Mouse (Mus musculus): Measurements from ENCODE around the gene Sirt7. TPM values are rescaled to one million over a fixed set of nuclear protein-coding genes. Genes with fewer than 3 reads are reported as not detected.

Gene Sirt7
- total and polyA plus RNA-seq, 2 experiments: 36.3 to 72.1 TPM

GRCm38 (mm10) chr11:120630881-120631725 lies 6.1 kb upstream of the Sirt7 start:
- DNase-seq (ENCODE audit: extremely low read depth, low read depth, low spot score): peak; percentile 85
- H3K4me1 ChIP-seq (ENCODE audit: control insufficient read depth, insufficient read depth, low read length): peaks cover 32% of the 10 kb centered on the region
- H3K4me3 ChIP-seq (ENCODE audit: insufficient read depth, low read depth, low read length): peak overlapping the region; percentile 84
- H3K79me2 ChIP-seq (ENCODE audit: control insufficient read depth, insufficient read depth, low read length): peaks cover 7% of the 10 kb centered on the region; the same call in 1 of the 2 replicates
- WGBS: 2% methylated on average over 7 of the region's 7 CpGs
- no peak for TF ChIP-seq POLR2A (IDR thresholded peaks at IDR 0.05; ENCODE audit: extremely low read depth, insufficient read depth, low read length)
- no peak for TF ChIP-seq CTCF (IDR thresholded peaks at IDR 0.05; ENCODE audit: low read depth, low read length)
- no peaks in the 10 kb centered on the region for H3K36me3 ChIP-seq (ENCODE audit: control insufficient read depth, insufficient read depth, low read length)
- peak overlapping the region; percentile 90 for H3K27ac ChIP-seq (replicated peaks; ENCODE audit: insufficient read depth, low read depth, low read length)
- H3K9ac ChIP-seq (ENCODE audit: low read depth, low read length): peak overlapping the region; percentile 98
- no peaks in the 10 kb centered on the region for H3K27me3 ChIP-seq (ENCODE audit: control insufficient read depth, insufficient read depth, low read length)

DNA sequence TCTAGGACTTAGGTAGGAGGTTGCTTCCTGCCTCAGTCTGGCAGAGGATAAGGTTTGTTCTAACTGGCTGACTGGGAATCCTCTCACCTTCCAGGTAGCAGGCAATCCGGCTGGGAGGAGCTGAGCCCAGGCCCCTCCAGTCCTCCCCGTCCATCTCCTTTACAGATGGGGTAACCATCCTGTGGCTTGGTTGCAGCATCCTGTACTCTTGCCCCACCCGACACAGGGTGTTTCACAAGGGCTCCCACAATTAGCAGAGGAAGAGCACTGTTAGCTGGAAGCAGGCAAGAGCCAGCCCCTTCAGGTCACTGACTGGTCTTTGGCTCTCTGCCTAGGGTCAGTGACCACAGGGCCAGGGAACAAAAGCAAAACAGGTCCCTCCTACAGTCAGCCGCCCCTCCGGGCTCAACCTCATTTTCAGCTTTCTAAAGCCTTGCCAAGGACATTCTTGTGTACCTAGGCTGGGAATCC lies 5.4 kb upstream of the Sirt7 start:
- H3K27ac ChIP-seq (replicated peaks; ENCODE audit: insufficient read depth, low read depth, low read length): peak overlapping the region; percentile 90
- WGBS: 3% methylated on average over 5 of the region's 5 CpGs
- no peaks in the 10 kb centered on the region for H3K36me3 ChIP-seq (ENCODE audit: control insufficient read depth, insufficient read depth, low read length)
- peaks cover 7% of the 10 kb centered on the region; the same call in 1 of the 2 replicates for H3K79me2 ChIP-seq (ENCODE audit: control insufficient read depth, insufficient read depth, low read length)
- peak overlapping the region; percentile 64 for H3K4me3 ChIP-seq (ENCODE audit: insufficient read depth, low read depth, low read length)
- no peaks in the 10 kb centered on the region for H3K27me3 ChIP-seq (ENCODE audit: control insufficient read depth, insufficient read depth, low read length)
- DNase-seq (ENCODE audit: extremely low read depth, low read depth, low spot score): peak; percentile 98
- TF ChIP-seq CTCF (IDR thresholded peaks at IDR 0.05; ENCODE audit: low read depth, low read length) (no peak), POLR2A (IDR thresholded peaks at IDR 0.05; ENCODE audit: extremely low read depth, insufficient read depth, low read length) (0 out of 2 replicates have a peak, but pooled peaks have one; percentile 26)
- H3K4me1 ChIP-seq (ENCODE audit: control insufficient read depth, insufficient read depth, low read length): peaks cover 35% of the 10 kb centered on the region
- peak overlapping the region; percentile 80 for H3K9ac ChIP-seq (ENCODE audit: low read depth, low read length)

DNA sequence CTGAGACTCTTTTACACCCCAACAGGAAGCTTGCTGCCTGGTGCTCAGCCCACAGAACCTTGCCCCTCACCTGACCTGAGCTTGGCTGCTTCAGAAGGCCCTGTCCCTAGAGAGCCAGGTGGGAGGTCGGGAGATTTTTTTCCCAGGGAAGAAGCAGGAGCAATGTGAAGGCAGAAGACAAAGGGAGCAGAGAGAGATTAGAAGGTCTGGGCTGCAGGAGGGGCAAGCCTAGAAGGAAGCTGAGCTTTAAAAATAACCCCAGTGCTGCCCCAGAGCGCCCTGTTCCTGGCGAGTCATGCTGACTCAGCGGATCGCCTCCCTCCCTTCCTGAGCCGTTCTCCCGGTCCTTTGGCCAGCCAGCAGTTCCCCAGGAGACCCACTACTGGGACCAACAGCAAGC lies 4.9 kb upstream of the Sirt7 start:
- H3K9ac ChIP-seq (ENCODE audit: low read depth, low read length): peak overlapping the region; percentile 80
- H3K27me3 ChIP-seq (ENCODE audit: control insufficient read depth, insufficient read depth, low read length): no peaks in the 10 kb centered on the region
- H3K4me3 ChIP-seq (ENCODE audit: insufficient read depth, low read depth, low read length): peak overlapping the region; percentile 64
- TF ChIP-seq POLR2A (IDR thresholded peaks at IDR 0.05; ENCODE audit: extremely low read depth, insufficient read depth, low read length) (no peak), CTCF (IDR thresholded peaks at IDR 0.05; ENCODE audit: low read depth, low read length) (no peak)
- peak; percentile 86 for DNase-seq (ENCODE audit: extremely low read depth, low read depth, low spot score)
- H3K27ac ChIP-seq (replicated peaks; ENCODE audit: insufficient read depth, low read depth, low read length): peak overlapping the region; percentile 90
- WGBS: 0% methylated on average over 7 of the region's 7 CpGs
- H3K79me2 ChIP-seq (ENCODE audit: control insufficient read depth, insufficient read depth, low read length): peaks cover 7% of the 10 kb centered on the region; the same call in 1 of the 2 replicates
- peaks cover 39% of the 10 kb centered on the region for H3K4me1 ChIP-seq (ENCODE audit: control insufficient read depth, insufficient read depth, low read length)
- H3K36me3 ChIP-seq (ENCODE audit: control insufficient read depth, insufficient read depth, low read length): no peaks in the 10 kb centered on the region

DNA sequence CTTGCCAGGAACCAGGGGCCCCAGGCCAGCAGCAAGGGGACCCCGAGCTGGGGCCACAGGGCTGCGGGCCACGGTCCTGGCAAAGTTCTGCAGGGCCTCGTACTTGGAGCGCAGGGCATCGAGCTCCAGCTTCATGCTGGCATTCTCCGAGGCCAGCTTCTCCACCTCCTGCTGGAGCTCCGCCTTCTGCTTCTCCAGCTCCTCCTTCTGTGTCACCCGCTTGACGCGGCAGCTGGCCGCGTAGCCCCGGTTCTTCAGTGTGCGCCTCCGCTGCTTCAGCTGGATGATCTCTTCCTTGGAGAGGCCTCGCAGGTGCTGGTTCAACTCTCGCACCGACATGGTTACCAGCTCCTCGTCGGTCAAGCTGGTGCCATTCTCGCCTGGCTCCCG lies 4.3 kb upstream of the Sirt7 start:
- Histone ChIP-seq H3K4me1 (ENCODE audit: control insufficient read depth, insufficient read depth, low read length) (peaks cover 39% of the 10 kb centered on the region), H3K79me2 (ENCODE audit: control insufficient read depth, insufficient read depth, low read length) (peaks cover 7% of the 10 kb centered on the region; the same call in 1 of the 2 replicates), H3K36me3 (ENCODE audit: control insufficient read depth, insufficient read depth, low read length) (no peaks in the 10 kb centered on the region), H3K27me3 (ENCODE audit: control insufficient read depth, insufficient read depth, low read length) (no peaks in the 10 kb centered on the region), H3K27ac (replicated peaks; ENCODE audit: insufficient read depth, low read depth, low read length) (peak overlapping the region; percentile 90), H3K4me3 (ENCODE audit: insufficient read depth, low read depth, low read length) (peak overlapping the region; percentile 64), H3K9ac (ENCODE audit: low read depth, low read length) (peak overlapping the region; percentile 80)
- peak; percentile 91 for DNase-seq (ENCODE audit: extremely low read depth, low read depth, low spot score)
- TF ChIP-seq POLR2A (IDR thresholded peaks at IDR 0.05; ENCODE audit: extremely low read depth, insufficient read depth, low read length) (peak; percentile 86), CTCF (IDR thresholded peaks at IDR 0.05; ENCODE audit: low read depth, low read length) (no peak)
- whole genome bisulfite sequencing: 10% methylated on average over 23 of the region's 23 CpGs

DNA sequence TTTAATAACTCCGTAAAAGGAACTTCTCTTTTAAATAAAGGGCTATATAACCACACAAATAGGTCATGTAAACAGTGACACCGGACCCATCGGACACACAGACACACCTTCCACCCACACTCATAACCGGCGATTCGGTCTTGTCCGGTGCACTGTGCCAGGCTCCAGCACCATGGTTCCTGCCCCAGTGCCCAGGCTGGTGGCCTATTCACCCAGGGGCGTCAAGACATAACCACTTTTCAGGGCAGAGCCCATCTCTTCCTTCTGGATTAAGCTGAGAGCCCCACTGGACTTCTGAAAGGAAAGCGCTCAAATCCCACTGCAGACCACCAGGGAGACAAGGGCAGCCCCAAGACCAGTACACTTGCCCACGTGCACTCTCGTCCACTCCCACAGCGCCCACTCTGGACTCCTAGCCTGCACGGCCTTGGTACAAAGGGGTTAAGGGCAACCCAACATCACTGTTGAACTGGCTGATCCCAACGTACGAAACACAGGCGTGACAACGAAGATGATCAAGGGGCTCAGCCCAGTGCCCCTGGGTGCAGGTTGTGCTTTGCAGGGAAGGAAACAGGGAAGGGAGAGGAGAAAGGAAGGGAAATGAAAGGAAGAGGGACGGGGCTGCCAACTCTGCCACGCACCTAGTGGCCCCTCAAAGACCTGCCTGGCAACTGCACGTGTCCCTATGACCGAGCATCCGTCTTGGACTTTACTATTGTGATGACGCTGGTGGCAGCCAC lies 3.7 kb upstream of the Sirt7 start:
- Histone ChIP-seq H3K27ac (replicated peaks; ENCODE audit: insufficient read depth, low read depth, low read length) (peak overlapping the region; percentile 90), H3K36me3 (ENCODE audit: control insufficient read depth, insufficient read depth, low read length) (no peaks in the 10 kb centered on the region), H3K4me1 (ENCODE audit: control insufficient read depth, insufficient read depth, low read length) (peaks cover 37% of the 10 kb centered on the region), H3K79me2 (ENCODE audit: control insufficient read depth, insufficient read depth, low read length) (peaks cover 7% of the 10 kb centered on the region; the same call in 1 of the 2 replicates), H3K4me3 (ENCODE audit: insufficient read depth, low read depth, low read length) (peak overlapping the region; percentile 64), H3K9ac (ENCODE audit: low read depth, low read length) (peak overlapping the region; percentile 48), H3K27me3 (ENCODE audit: control insufficient read depth, insufficient read depth, low read length) (no peaks in the 10 kb centered on the region)
- TF ChIP-seq CTCF (IDR thresholded peaks at IDR 0.05; ENCODE audit: low read depth, low read length) (no peak), POLR2A (IDR thresholded peaks at IDR 0.05; ENCODE audit: extremely low read depth, insufficient read depth, low read length) (no peak)
- DNase-seq (ENCODE audit: extremely low read depth, low read depth, low spot score): peak; percentile 51
- WGBS: 31% methylated on average over 23 of the region's 23 CpGs
